Mouse (Mus musculus) lung, embryonic 16.5 days (tissue): ENCODE measurements around the gene Nat8f7. TPM values are rescaled to one million over a fixed set of nuclear protein-coding genes. Genes with fewer than 3 reads are reported as not detected.
A peak's percentile ranks its signal among the peaks of the same experiment; 100 is the strongest.
"Not testable (repeated sequence)": the region's sequence is repeated elsewhere in the genome, so short reads cannot be mapped to it uniquely, and the experiment has no call there.

Experiments used
- ATAC-seq: fragments of 200-750 bp; cut with Nextera tagmentation; 2 replicates; pipeline ENCODE4 v1.8.0; 2017; ENCODE audit warnings: low read depth, mild to moderate bottlenecking, moderate library complexity
- H3K27ac ChIP-seq: fragments of 300-500 bp; sonication (generic); 2 replicates; pipeline ENCODE4 v1.5.1; 2014; ENCODE audit warnings: mild to moderate bottlenecking, control low read depth, low read length
- H3K27me3 ChIP-seq: fragments of 300-500 bp; sonication (generic); 2 replicates; pipeline ENCODE4 v1.6.1; 2014; ENCODE audit warnings: low read depth, low read length, mixed read lengths; ENCODE audit not compliant: control insufficient read depth, insufficient read depth
- H3K36me3 ChIP-seq: fragments of 300-500 bp; sonication (generic); 2 replicates; pipeline ENCODE4 v1.6.1; 2014; ENCODE audit warnings: low read length; ENCODE audit not compliant: control insufficient read depth, insufficient read depth
- H3K4me1 ChIP-seq: fragments of 300-500 bp; sonication (generic); replicated peaks from 2 replicates; pipeline ENCODE4 v1.6.1; 2014; ENCODE audit warnings: low read length, mixed read lengths; ENCODE audit not compliant: control insufficient read depth, insufficient read depth
- H3K4me2 ChIP-seq: fragments of 300-500 bp; sonication (generic); 2 replicates; pipeline ENCODE4 v1.6.1; 2014; ENCODE audit warnings: low read depth, low read length, control low read depth
- H3K4me3 ChIP-seq: fragments of 300-500 bp; sonication (generic); 2 replicates; pipeline ENCODE4 v1.5.1; 2014; ENCODE audit warnings: mild to moderate bottlenecking, low read length, control low read depth
- H3K9ac ChIP-seq: fragments of 300-500 bp; sonication (generic); 2 replicates; pipeline ENCODE4 v1.6.1; 2014; ENCODE audit warnings: low read length, control low read depth
- H3K9me3 ChIP-seq: fragments of 300-500 bp; sonication (generic); 2 replicates; pipeline ENCODE4 v1.6.1; 2016; ENCODE audit warnings: low read length; ENCODE audit not compliant: control insufficient read depth
- WGBS: fragments of 180-500 bp; shearing (Covaris S2); extraction: QIAGEN DNeasy Blood & Tissue Kit; methylation state at CpG from one replicate; pipeline ENCODE4 v1.1.7; 2014; 5-methylcytosine and 5-hydroxymethylcytosine counted together
- microRNA-seq: library from miRNA; unstranded; fragments of <30 nt; microRNA quantifications from one replicate; pipeline ENCODE4, GENCODE M21; 2016
- polyA plus RNA-seq: library from polyadenylated mRNA; unstranded; fragments of >200 nt; fragmentation: Nextera tagmentation; extraction: Ambion mirVana; gene quantifications from 2 replicates; pipeline ENCODE4 v1.2.1, GENCODE M21; 2015

Nat8f7 gene
- not detected in 2 replicates for polyA plus RNA-seq

GRCm38 (mm10) chr6:85713105-85713504, at the start of gene Nat8f7:
TSS of gene Nat8f7 (minus strand) at chr6:85713205.
- not testable (repeated sequence) for H3K9me3 ChIP-seq, H3K4me3 ChIP-seq, H3K9ac ChIP-seq, ATAC-seq, H3K4me2 ChIP-seq, H3K27me3 ChIP-seq, H3K27ac ChIP-seq, H3K4me1 ChIP-seq, H3K36me3 ChIP-seq
- 68% methylated on average over 9 of the region's 10 CpGs for WGBS

- not testable (repeated sequence) for H3K4me1 ChIP-seq, H3K4me2 ChIP-seq, H3K27ac ChIP-seq, H3K9me3 ChIP-seq, H3K4me3 ChIP-seq, ATAC-seq, H3K27me3 ChIP-seq, H3K36me3 ChIP-seq, H3K9ac ChIP-seq
- 86% methylated on average over 1 of the region's 2 CpGs for whole genome bisulfite sequencing
Observed at GRCm38 (mm10) chr6:85762678-85763077, 49.7 kb upstream of the Nat8f7 start.

- not testable (repeated sequence) for H3K4me1 ChIP-seq, H3K4me2 ChIP-seq, H3K9me3 ChIP-seq, H3K36me3 ChIP-seq, H3K9ac ChIP-seq, H3K4me3 ChIP-seq, H3K27me3 ChIP-seq, H3K27ac ChIP-seq
- WGBS = 32% methylated on average over 3 of the region's 6 CpGs
- ATAC-seq = peak; percentile 66
Observed at GRCm38 (mm10) chr6:85755705-85756249, 42.8 kb upstream of the Nat8f7 start.

GRCm38 (mm10) chr6:85709607-85710006, 3.4 kb downstream of the Nat8f7 start:
- not testable (repeated sequence) for H3K27me3 ChIP-seq, H3K27ac ChIP-seq, H3K9me3 ChIP-seq, H3K9ac ChIP-seq, H3K4me1 ChIP-seq, H3K4me2 ChIP-seq, H3K36me3 ChIP-seq, H3K4me3 ChIP-seq
- 70% methylated on average over 1 of the region's 1 CpGs for WGBS
- 0 out of 2 replicates have a peak, but pooled peaks have one; percentile 45 for ATAC-seq

GRCm38 (mm10) chr6:85709206-85709605, 3.8 kb downstream of the Nat8f7 start:
- 89% methylated on average over 4 of the region's 5 CpGs for WGBS
- H3K9me3 ChIP-seq, ATAC-seq, H3K4me3 ChIP-seq, H3K27me3 ChIP-seq, H3K9ac ChIP-seq, H3K4me2 ChIP-seq, H3K36me3 ChIP-seq, H3K27ac ChIP-seq, H3K4me1 ChIP-seq: not testable (repeated sequence)

GRCm38 (mm10) chr6:85701943-85702342, 11.1 kb downstream of the Nat8f7 start:
- H3K4me3 ChIP-seq, H3K9ac ChIP-seq, H3K36me3 ChIP-seq, H3K4me2 ChIP-seq, H3K9me3 ChIP-seq, H3K27me3 ChIP-seq, H3K27ac ChIP-seq, H3K4me1 ChIP-seq: not testable (repeated sequence)
- ATAC-seq = peak; percentile 89
- 50% methylated on average over 2 of the region's 4 CpGs for WGBS

Small RNA genes lying within 50 kb of the gene (microRNA-seq; reads per million reads assigned to microRNA genes)
- gene Gm27317 = not detected

Other genes with a start within 250 kb of the Nat8f7 start
- 0.08 and 0.11 TPM in 2 replicates for gene Fbxo41, start 210.2 kb downstream of the Nat8f7 start, polyA plus RNA-seq
- not detected in 2 replicates for gene Egr4, start 199.6 kb downstream of the Nat8f7 start, polyA plus RNA-seq
- 5.1 TPM in 2 replicates for gene Alms1, start 125.7 kb downstream of the Nat8f7 start, polyA plus RNA-seq
- not detected in 2 replicates for gene Nat8f3, start 52.5 kb upstream of the Nat8f7 start, polyA plus RNA-seq
- gene Nat8f6, start 107.7 kb upstream of the Nat8f7 start, polyA plus RNA-seq = not detected in 2 replicates
- not detected in 2 replicates for gene Nat8f5, start 107.8 kb upstream of the Nat8f7 start, polyA plus RNA-seq
- not detected in 2 replicates for gene Nat8, start 118.9 kb upstream of the Nat8f7 start, polyA plus RNA-seq
- not detected in 2 replicates for gene Nat8f2, start 156.0 kb upstream of the Nat8f7 start, polyA plus RNA-seq
- 5.3 and 6.2 TPM in 2 replicates for gene Nat8f4, start 191.7 kb upstream of the Nat8f7 start, polyA plus RNA-seq
- gene Tprkb, start 198.7 kb upstream of the Nat8f7 start, polyA plus RNA-seq = 27.2 and 33.8 TPM in 2 replicates
- gene Nat8f1, start 202.5 kb upstream of the Nat8f7 start, polyA plus RNA-seq = 4.8 and 6.4 TPM in 2 replicates
- gene Dusp11, start 248.5 kb upstream of the Nat8f7 start, polyA plus RNA-seq = 45.1 and 48.7 TPM in 2 replicates